12 mouse cellular contexts compared by ENCODE assay signal in the genomic region with DNA sequence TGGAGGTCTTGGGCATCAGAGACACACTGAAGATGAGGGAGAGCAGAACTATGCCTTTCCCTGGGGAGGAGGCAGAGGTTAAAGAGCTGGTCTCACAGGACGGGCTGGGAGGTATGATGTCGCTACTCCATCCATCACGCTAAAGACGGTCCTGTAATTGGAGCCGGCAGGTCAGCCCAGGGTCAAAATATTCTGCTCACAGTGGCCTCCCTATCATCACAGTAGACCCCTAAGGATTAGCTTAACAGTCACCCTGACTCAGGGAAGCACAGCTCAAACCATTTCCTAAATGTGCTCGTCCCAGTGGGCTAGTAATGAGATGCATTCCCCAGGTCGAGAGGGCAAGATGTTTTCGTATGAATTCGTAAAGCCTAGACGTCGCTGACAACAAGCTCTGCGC. TPM values are rescaled to one million over a fixed set of nuclear protein-coding genes. Genes with fewer than 3 reads are reported as not detected.
DNase-seq lines count a peak whose midpoint lies in the region; ATAC-seq and TF ChIP-seq lines count a peak whose summit lies in the region.
"Had no signal": no experiment of that assay in that cellular context is flagged by ENCODE, and none has a peak within 500 bp of the region (broad histone marks: within the 10 kb centered on the region; RNA-seq: fewer than 3 reads in every experiment).

No protein-coding gene starts in this region.

- H3K4me2 ChIP-seq in hindbrain, embryonic 11.5 days (replicated peaks; ENCODE audit: low read depth, low read length) = no peak overlapping the region
- H3K4me2 ChIP-seq in hindbrain, postnatal 0 days (ENCODE audit: low read depth, low read length) = no peak overlapping the region
- H3K4me2 ChIP-seq in midbrain, embryonic 11.5 days = no peak overlapping the region
- no peak overlapping the region for H3K4me2 ChIP-seq in midbrain, embryonic 15.5 days
- H3K4me2 ChIP-seq in limb, embryonic 13.5 days (replicated peaks) = 0 out of 2 replicates have a peak overlapping the region, but pooled peaks have one; percentile 7

- DNase-seq in hindbrain, embryonic 11.5 days (ENCODE audit: low spot score) = peak; percentile 58
- DNase-seq in hindbrain, postnatal 0 days (ENCODE audit: low spot score) = no peak
- DNase-seq in midbrain, embryonic 11.5 days (ENCODE audit: low spot score, missing footprints) = no peak
- DNase-seq in embryonic facial prominence, embryonic 10.5 days (ENCODE audit: low spot score) = peak; percentile 64
- DNase-seq in gastrocnemius, postnatal 14 days = no peak
- no peak for DNase-seq in thymus, postnatal 0 days (ENCODE audit: low spot score)
- DNase-seq: heart, adult 18-20 months; kidney, postnatal 10 days; liver; spleen, adult 18-20 months had no signal

- 0 out of 2 replicates have a peak, but pooled peaks cover 2% of the 10 kb centered on the region for H3K4me1 ChIP-seq in hindbrain, embryonic 11.5 days (replicated peaks; ENCODE audit: control insufficient read depth, insufficient read depth, low read length)
- H3K4me1 ChIP-seq in hindbrain, postnatal 0 days (ENCODE audit: insufficient read depth, low read length) = no peaks in the 10 kb centered on the region
- H3K4me1 ChIP-seq in midbrain, embryonic 11.5 days (ENCODE audit: control insufficient read depth, insufficient read depth, low read length) = peaks cover 2% of the 10 kb centered on the region; the same call in 1 of the 2 replicates
- 0 out of 2 replicates have a peak, but pooled peaks cover 6% of the 10 kb centered on the region for H3K4me1 ChIP-seq in midbrain, embryonic 15.5 days
- H3K4me1 ChIP-seq in embryonic facial prominence, embryonic 10.5 days = peaks cover 19% of the 10 kb centered on the region
- H3K4me1 ChIP-seq in limb, embryonic 13.5 days = peaks cover 11% of the 10 kb centered on the region

- peak; percentile 74 for ATAC-seq in hindbrain, embryonic 11.5 days (ENCODE audit: low FRiP score)
- ATAC-seq in hindbrain, postnatal 0 days = no peak
- peak; percentile 17; the same call in 1 of the 2 replicates for ATAC-seq in midbrain, embryonic 11.5 days (ENCODE audit: low FRiP score)
- no peak for ATAC-seq in midbrain, embryonic 15.5 days (replicated peaks)
- ATAC-seq in limb, embryonic 13.5 days (ENCODE audit: low FRiP score, low read depth) = 0 out of 2 replicates have a peak, but pooled peaks have one; percentile 26

- no peaks in the 10 kb centered on the region for H3K9me3 ChIP-seq in hindbrain, embryonic 11.5 days (ENCODE audit: control insufficient read depth, low read length)
- no peaks in the 10 kb centered on the region for H3K9me3 ChIP-seq in hindbrain, postnatal 0 days (ENCODE audit: low read length)
- H3K9me3 ChIP-seq in midbrain, embryonic 11.5 days (ENCODE audit: control insufficient read depth, low read length) = no peaks in the 10 kb centered on the region
- H3K9me3 ChIP-seq in midbrain, embryonic 15.5 days = no peaks in the 10 kb centered on the region
- H3K9me3 ChIP-seq in embryonic facial prominence, embryonic 10.5 days = no peaks in the 10 kb centered on the region
- H3K9me3 ChIP-seq in limb, embryonic 13.5 days = no peaks in the 10 kb centered on the region

- no peak overlapping the region for H3K9ac ChIP-seq in hindbrain, embryonic 11.5 days (ENCODE audit: low read depth, low read length)
- no peak overlapping the region for H3K9ac ChIP-seq in hindbrain, postnatal 0 days (replicated peaks; ENCODE audit: low read length)
- no peak overlapping the region for H3K9ac ChIP-seq in midbrain, embryonic 11.5 days (ENCODE audit: low read length)
- H3K9ac ChIP-seq in midbrain, embryonic 15.5 days = no peak overlapping the region
- H3K9ac ChIP-seq in limb, embryonic 13.5 days = no peak overlapping the region

- 17% methylated on average over 12 of the region's 12 CpGs for WGBS in hindbrain, embryonic 11.5 days
- 30% methylated on average over 12 of the region's 12 CpGs for WGBS in hindbrain, postnatal 0 days
- WGBS in midbrain, embryonic 11.5 days = 45% methylated on average over 12 of the region's 12 CpGs
- 37% methylated on average over 12 of the region's 12 CpGs for WGBS in midbrain, embryonic 15.5 days
- 16% methylated on average over 12 of the region's 12 CpGs for WGBS in embryonic facial prominence, embryonic 10.5 days
- 9% methylated on average over 12 of the region's 12 CpGs for WGBS in limb, embryonic 13.5 days

- intact Hi-C loops in gastrocnemius, postnatal 14 days (cut with DNase I; ENCODE audit: low total_unique reads) = no loop called here

- H3K27ac ChIP-seq in hindbrain, embryonic 11.5 days (ENCODE audit: low read depth, low read length) = no peak overlapping the region
- H3K27ac ChIP-seq in hindbrain, postnatal 0 days = no peak overlapping the region
- H3K27ac ChIP-seq in midbrain, embryonic 11.5 days (ENCODE audit: low read depth, low read length) = no peak overlapping the region
- H3K27ac ChIP-seq in midbrain, embryonic 15.5 days = no peak overlapping the region
- no peak overlapping the region for H3K27ac ChIP-seq in embryonic facial prominence, embryonic 10.5 days (replicated peaks)
- no peak overlapping the region for H3K27ac ChIP-seq in limb, embryonic 13.5 days

- no peaks in the 10 kb centered on the region for H3K27me3 ChIP-seq in hindbrain, embryonic 11.5 days (ENCODE audit: control insufficient read depth, insufficient read depth, low read length)
- no peaks in the 10 kb centered on the region for H3K27me3 ChIP-seq in hindbrain, postnatal 0 days (ENCODE audit: insufficient read depth, low read length)
- H3K27me3 ChIP-seq in midbrain, embryonic 11.5 days (ENCODE audit: control insufficient read depth, insufficient read depth, low read length) = no peaks in the 10 kb centered on the region
- no peaks in the 10 kb centered on the region for H3K27me3 ChIP-seq in midbrain, embryonic 15.5 days (replicated peaks)
- no peaks in the 10 kb centered on the region for H3K27me3 ChIP-seq in embryonic facial prominence, embryonic 10.5 days (replicated peaks; ENCODE audit: low read depth, poor library complexity, severe bottlenecking)
- H3K27me3 ChIP-seq in limb, embryonic 13.5 days = peaks cover 10% of the 10 kb centered on the region; the same call in 1 of the 2 replicates

- no peak overlapping the region for H3K4me3 ChIP-seq in hindbrain, embryonic 11.5 days (ENCODE audit: low read depth, low read length)
- no peak overlapping the region for H3K4me3 ChIP-seq in hindbrain, postnatal 0 days (ENCODE audit: low read length)
- no peak overlapping the region for H3K4me3 ChIP-seq in midbrain, embryonic 11.5 days (ENCODE audit: low read depth, low read length)
- H3K4me3 ChIP-seq in midbrain, embryonic 15.5 days = no peak overlapping the region
- H3K4me3 ChIP-seq in embryonic facial prominence, embryonic 10.5 days = no peak overlapping the region
- no peak overlapping the region for H3K4me3 ChIP-seq in limb, embryonic 13.5 days

- no peaks in the 10 kb centered on the region for H3K36me3 ChIP-seq in hindbrain, embryonic 11.5 days (ENCODE audit: control insufficient read depth, insufficient read depth, low read length)
- no peaks in the 10 kb centered on the region for H3K36me3 ChIP-seq in hindbrain, postnatal 0 days (ENCODE audit: insufficient read depth, low read length)
- no peaks in the 10 kb centered on the region for H3K36me3 ChIP-seq in midbrain, embryonic 11.5 days (ENCODE audit: control insufficient read depth, insufficient read depth, low read length)
- no peaks in the 10 kb centered on the region for H3K36me3 ChIP-seq in midbrain, embryonic 15.5 days (replicated peaks)
- no peaks in the 10 kb centered on the region for H3K36me3 ChIP-seq in embryonic facial prominence, embryonic 10.5 days (replicated peaks)
- no peaks in the 10 kb centered on the region for H3K36me3 ChIP-seq in limb, embryonic 13.5 days

- TF ChIP-seq CTCF in hindbrain, postnatal 0 days (IDR thresholded peaks at IDR 0.05; ENCODE audit: low read depth) = no peak

RNA-seq across cellular contexts. Expression of gene Mon1b, which starts 53.7 kb away (rescaled TPM):
- 9.0 and 12.6 TPM in 2 replicates for polyA plus RNA-seq in hindbrain, embryonic 11.5 days (2014; fragmentation: Nextera tagmentation; extraction: Ambion mirVana)
- 25.5 and 31.6 TPM in 2 replicates for total RNA-seq in hindbrain, postnatal 0 days (2014; rRNA removed)
- 6.9 and 7.8 TPM in 2 replicates for polyA plus RNA-seq in hindbrain, postnatal 0 days (2015; fragmentation: Nextera tagmentation; extraction: Ambion mirVana)
- 10.9 and 11.2 TPM in 2 replicates for polyA plus RNA-seq in midbrain, embryonic 11.5 days (2014; fragmentation: Nextera tagmentation; extraction: Ambion mirVana)
- 12.6 and 13.2 TPM in 2 replicates for polyA plus RNA-seq in midbrain, embryonic 15.5 days (2015; fragmentation: Nextera tagmentation; extraction: Ambion mirVana)
- polyA plus RNA-seq in embryonic facial prominence, embryonic 10.5 days (2016; fragmentation: Nextera tagmentation; extraction: Ambion mirVana) = 7.7 and 9.4 TPM in 2 replicates
- polyA plus RNA-seq in limb, embryonic 13.5 days (2015; fragmentation: Nextera tagmentation; extraction: Ambion mirVana) = 5.3 and 5.6 TPM in 2 replicates
- total RNA-seq in gastrocnemius, postnatal 14 days (2021) = 1 to 10 TPM; 3.1 to 3.5 TPM
- 6.2 and 7.4 TPM in 2 replicates for polyA plus RNA-seq in thymus, postnatal 0 days (2015; fragmentation: Nextera tagmentation; extraction: Ambion mirVana)

Comparison
In these comparisons a context has a peak if more than half of its experiments do, and no peak if none do; other contexts are left out.
1. ATAC-seq: peak in hindbrain, embryonic 11.5 days (single experiment), midbrain, embryonic 11.5 days (single experiment) and limb, embryonic 13.5 days (single experiment); none in hindbrain, postnatal 0 days (single experiment) and midbrain, embryonic 15.5 days (single experiment).
2. DNase-seq: peak in hindbrain, embryonic 11.5 days (single experiment) and embryonic facial prominence, embryonic 10.5 days (single experiment); none in hindbrain, postnatal 0 days (single experiment), midbrain, embryonic 11.5 days (single experiment), gastrocnemius, postnatal 14 days (single experiment) and thymus, postnatal 0 days (single experiment).